Comparison of ENCODE assay signal across 8 mouse cellular contexts in the genomic region with DNA sequence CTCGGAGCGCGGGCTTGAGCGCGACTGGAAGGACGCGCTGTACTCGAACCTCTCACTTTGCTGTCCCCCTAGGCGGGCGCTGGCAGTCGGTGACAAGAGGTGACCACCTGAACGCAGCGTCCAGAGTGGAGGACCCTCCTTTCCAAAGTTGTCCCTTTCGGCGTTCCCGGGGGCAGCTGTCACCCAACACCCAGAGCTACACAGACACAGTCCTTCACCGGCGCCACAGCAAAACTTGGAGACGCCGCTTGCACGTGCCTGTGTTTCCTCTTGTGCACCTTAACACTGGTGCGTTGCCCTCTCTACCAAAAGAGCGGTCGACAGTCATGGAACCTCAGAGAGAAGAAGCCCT. TPM values are rescaled to one million over a fixed set of nuclear protein-coding genes. Genes with fewer than 3 reads are reported as not detected.
DNase-seq lines count a peak whose midpoint lies in the region; ATAC-seq and TF ChIP-seq lines count a peak whose summit lies in the region.

No protein-coding gene starts in this region.

- TF ChIP-seq CTCF in layer of hippocampus, adult 2 months (conservative IDR thresholded peaks at IDR 0.05) = no peak

- no peak for ATAC-seq in embryonic facial prominence, embryonic 11.5 days (replicated peaks; ENCODE audit: insufficient number of reproducible peaks, low FRiP score, low TSS enrichment, low read depth)
- ATAC-seq in neural tube, embryonic 14.5 days (ENCODE audit: low read depth) = peak; percentile 55

- H3K9ac ChIP-seq in embryonic facial prominence, embryonic 11.5 days (replicated peaks; ENCODE audit: low read length) = peak overlapping the region; percentile 92
- H3K9ac ChIP-seq in neural tube, embryonic 14.5 days (replicated peaks; ENCODE audit: low read depth, low read length) = peak overlapping the region; percentile 68

- no peaks in the 10 kb centered on the region for H3K27me3 ChIP-seq in embryonic facial prominence, embryonic 11.5 days (ENCODE audit: control insufficient read depth, insufficient read depth, low read length)
- H3K27me3 ChIP-seq in limb, embryonic 10.5 days (ENCODE audit: low read depth, poor library complexity, severe bottlenecking) = peaks cover 8% of the 10 kb centered on the region
- H3K27me3 ChIP-seq in neural tube, embryonic 14.5 days (ENCODE audit: control insufficient read depth, insufficient read depth, low read length) = no peaks in the 10 kb centered on the region

- no peaks in the 10 kb centered on the region for H3K9me3 ChIP-seq in embryonic facial prominence, embryonic 11.5 days (replicated peaks; ENCODE audit: control insufficient read depth, low read length)
- no peaks in the 10 kb centered on the region for H3K9me3 ChIP-seq in limb, embryonic 10.5 days (replicated peaks)
- H3K9me3 ChIP-seq in neural tube, embryonic 14.5 days (ENCODE audit: control insufficient read depth, low read length) = no peaks in the 10 kb centered on the region

- H3K4me3 ChIP-seq in layer of hippocampus, adult 2 months = peak overlapping the region; percentile 69
- H3K4me3 ChIP-seq in embryonic facial prominence, embryonic 11.5 days (ENCODE audit: low read depth, low read length) = peak overlapping the region; percentile 82
- peak overlapping the region; percentile 92 for H3K4me3 ChIP-seq in limb, embryonic 10.5 days
- H3K4me3 ChIP-seq in neural tube, embryonic 14.5 days (ENCODE audit: low read depth, low read length) = peak overlapping the region; percentile 82

- 2% methylated on average over 24 of the region's 24 CpGs for WGBS in embryonic facial prominence, embryonic 11.5 days
- 2% methylated on average over 24 of the region's 24 CpGs for WGBS in limb, embryonic 10.5 days
- WGBS in neural tube, embryonic 14.5 days = under 1% methylated on average over 24 of the region's 24 CpGs

- no peaks in the 10 kb centered on the region for H3K36me3 ChIP-seq in embryonic facial prominence, embryonic 11.5 days (replicated peaks; ENCODE audit: control insufficient read depth, insufficient read depth, low read depth, low read length)
- no peaks in the 10 kb centered on the region for H3K36me3 ChIP-seq in limb, embryonic 10.5 days
- no peaks in the 10 kb centered on the region for H3K36me3 ChIP-seq in neural tube, embryonic 14.5 days (ENCODE audit: control insufficient read depth, insufficient read depth, low read length)

- no peak overlapping the region for H3K27ac ChIP-seq in layer of hippocampus, adult 2 months
- no peak overlapping the region for H3K27ac ChIP-seq in embryonic facial prominence, embryonic 11.5 days (replicated peaks; ENCODE audit: low read depth, low read length)
- peak overlapping the region; percentile 98 for H3K27ac ChIP-seq in limb, embryonic 10.5 days
- H3K27ac ChIP-seq in neural tube, embryonic 14.5 days (ENCODE audit: low read depth, low read length) = no peak overlapping the region

- DNase-seq in layer of hippocampus, adult 2 months (ENCODE audit: low spot score in 2 of 2) = no peak
- DNase-seq in layer of hippocampus, postnatal 10 days (ENCODE audit: low spot score in 2 of 2) = no peak
- no peak for DNase-seq in embryonic facial prominence, embryonic 11.5 days (ENCODE audit: low spot score)
- no peak for DNase-seq in limb, embryonic 10.5 days (ENCODE audit: low spot score)
- DNase-seq in cerebellum, postnatal 4 days (ENCODE audit: low spot score in 2 of 2) = no peak
- DNase-seq in layer of hippocampus, adult 9-11 months = no peak
- no peak for DNase-seq in adrenal gland, adult 8-10 months

- peak overlapping the region; percentile 72 for H3K4me2 ChIP-seq in embryonic facial prominence, embryonic 11.5 days (ENCODE audit: low read depth, low read length)
- peak overlapping the region; percentile 75 for H3K4me2 ChIP-seq in neural tube, embryonic 14.5 days (ENCODE audit: low read depth, low read length)

- H3K4me1 ChIP-seq in embryonic facial prominence, embryonic 11.5 days (ENCODE audit: control insufficient read depth, insufficient read depth, low read length) = no peaks in the 10 kb centered on the region
- peaks cover 54% of the 10 kb centered on the region for H3K4me1 ChIP-seq in limb, embryonic 10.5 days
- H3K4me1 ChIP-seq in neural tube, embryonic 14.5 days (ENCODE audit: control insufficient read depth, insufficient read depth, low read length) = no peaks in the 10 kb centered on the region

RNA-seq across cellular contexts. Expression of a gene that starts 0.3 kb away (rescaled TPM):
- total RNA-seq in layer of hippocampus, adult 2 months (2021) = 10 to 100 TPM; 12.5 to 14.3 TPM
- 10 to 100 TPM; 17.2 to 18.8 TPM for total RNA-seq in layer of hippocampus, postnatal 10 days (2021)
- 53.9 and 58.7 TPM in 2 replicates for polyA plus RNA-seq in embryonic facial prominence, embryonic 11.5 days (2014; fragmentation: Nextera tagmentation; extraction: Ambion mirVana)
- polyA plus RNA-seq in limb, embryonic 10.5 days (2016; fragmentation: Nextera tagmentation; extraction: Ambion mirVana) = 42.6 and 51.8 TPM in 2 replicates
- 9.2 and 16.1 TPM in 2 replicates for polyA plus RNA-seq in neural tube, embryonic 14.5 days (2014; fragmentation: Nextera tagmentation; extraction: Ambion mirVana)
- 10 to 100 TPM; 26.2 to 34.8 (median 30.1) TPM for total RNA-seq in adrenal gland, adult 8-10 months (2022)

RNA-seq across cellular contexts. Expression of a gene that starts 30.7 kb away (rescaled TPM):
- 10 to 100 TPM; 12.2 to 12.8 TPM for total RNA-seq in layer of hippocampus, adult 2 months (2021)
- total RNA-seq in layer of hippocampus, postnatal 10 days (2021) = 10 to 100 TPM; 18.6 to 20.5 TPM
- 7.3 and 8.4 TPM in 2 replicates for polyA plus RNA-seq in embryonic facial prominence, embryonic 11.5 days (2014; fragmentation: Nextera tagmentation; extraction: Ambion mirVana)
- polyA plus RNA-seq in limb, embryonic 10.5 days (2016; fragmentation: Nextera tagmentation; extraction: Ambion mirVana) = 0.99 and 1.3 TPM in 2 replicates
- polyA plus RNA-seq in neural tube, embryonic 14.5 days (2014; fragmentation: Nextera tagmentation; extraction: Ambion mirVana) = 19.6 and 26.2 TPM in 2 replicates
- total RNA-seq in adrenal gland, adult 8-10 months (2022) = 1 to 10 TPM; 6.3 to 9.1 (median 7.2) TPM
